Mouse (Mus musculus) Patski (cell line): ENCODE results near the gene Sfxn1. TPM values are rescaled to one million over a fixed set of nuclear protein-coding genes. Genes with fewer than 3 reads are reported as not detected.
A peak's percentile ranks its signal among the peaks of the same experiment; 100 is the strongest.

Experiments used
- ATAC-seq: fragments of 100-300 bp; one replicate; pipeline ENCODE4 v1.8.0; 2021
- CTCF ChIA-PET: fragments of 350-600 bp; sonication (Branson Sonifier 250); formaldehyde crosslinking; loops from one replicate; lab custom pipeline; 2022; ENCODE audit warnings: inconsistent platforms; lab: Charles Lee
- POLR2A ChIA-PET: fragments of 350-600 bp; sonication (Branson Sonifier 250); formaldehyde crosslinking; loops from one replicate; lab custom pipeline; 2022; ENCODE audit warnings: antibody characterized with exemption, inconsistent platforms; lab: Charles Lee
- DNase-seq: peaks from one replicate; pipeline ENCODE4 v3.0.0-alpha.2; 2011; ENCODE audit warnings: low read depth, low spot score
- H3K27me3 ChIP-seq: fragments of 371-371 bp; one replicate; pipeline ENCODE4 v1.5.1; 2021
- CTCF ChIP-seq: fragments of 100-300 bp; IDR thresholded peaks from one replicate; pipeline ENCODE4 v1.5.1; 2021
- in situ Hi-C: fragments of 300-500 bp; cut with MboI; formaldehyde crosslinking; loops from 3 replicates; pipeline ENCODE4 v1.11.1; 2018; ENCODE audit warnings: low pct_unique_long_range_greater_than_20kb, mixed read lengths
- polyA plus RNA-seq: library from polyadenylated mRNA; unstranded; gene quantifications from one replicate; pipeline ENCODE4 v1.2.3, GENCODE M21; 2021

The Sfxn1 gene
- polyA plus RNA-seq, 1 experiment from 2014 or later, result 157 TPM

- ChIA-PET POLR2A (no interaction called here), CTCF (interaction anchor here (1.6 to 1.7 kb wide), 2 partner anchors 123 to 332 kb away, joined by 6 to 8 read pairs; no protein-coding TSS in a partner anchor)
- ATAC-seq (no peak), DNase-seq (no peak)
- peaks cover 26% of the 10 kb centered on the region for H3K27me3 ChIP-seq
- no peak for TF ChIP-seq CTCF
- in situ Hi-C loops, result loop anchor here (5.0 to 10.0 kb wide), 3 partner anchors 117 to 332 kb away; no protein-coding TSS in a partner anchor
These were observed 43.3 kb downstream of the Sfxn1 start for GRCm38 (mm10) chr13:54114931-54115330.

DNA sequence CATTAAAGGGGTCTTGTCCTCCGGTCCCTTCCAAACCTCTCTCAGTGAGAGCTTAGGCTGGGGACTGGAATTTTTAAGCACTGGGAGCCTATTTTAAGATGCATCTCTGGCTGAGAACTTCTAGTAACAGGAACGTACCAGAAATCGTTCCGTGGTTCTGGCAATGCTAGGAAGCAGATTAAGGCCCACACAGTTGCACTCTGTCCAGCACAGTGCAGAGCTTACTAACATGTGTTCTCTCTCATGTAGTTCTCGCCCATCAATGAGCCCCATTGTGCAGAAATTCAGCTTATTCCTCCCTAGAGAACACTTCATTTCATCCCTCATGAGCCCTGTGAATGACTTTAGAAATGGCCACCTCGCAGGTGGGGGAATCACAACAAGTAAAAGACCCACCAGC, 44.1 kb downstream of the Sfxn1 start:
- no peak for TF ChIP-seq CTCF
- H3K27me3 ChIP-seq, result peaks cover 35% of the 10 kb centered on the region
- ChIA-PET POLR2A (no interaction called here), CTCF (no interaction called here)
- in situ Hi-C loops, result loop anchor here (10.0 kb wide), 1 partner anchor 269 kb away; no protein-coding TSS in a partner anchor
- ATAC-seq, result no peak
- no peak for DNase-seq

DNA sequence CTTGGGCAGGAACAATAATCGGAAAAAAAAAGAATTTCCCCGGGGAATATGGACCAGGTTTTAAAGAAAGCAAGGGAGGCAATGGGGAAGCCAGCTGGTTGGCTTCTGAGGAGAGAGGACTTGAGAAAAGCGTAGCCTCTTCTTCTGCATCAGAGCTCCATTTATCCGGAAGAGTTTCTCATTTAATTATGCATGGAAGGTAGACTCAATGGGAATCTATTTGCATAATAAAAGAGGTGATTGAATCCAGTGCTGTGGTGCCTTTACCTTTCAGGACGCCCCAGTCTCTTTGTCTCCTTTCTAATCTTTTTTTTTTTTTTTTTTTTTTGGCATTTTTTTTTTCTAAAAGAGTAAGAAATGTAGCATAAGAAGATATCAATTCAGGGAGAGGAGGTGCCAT, 46.7 kb downstream of the Sfxn1 start:
- CTCF ChIA-PET, result no interaction called here
- in situ Hi-C loops, result loop anchor here (10.0 kb wide), 1 partner anchor 266 kb away; no protein-coding TSS in a partner anchor
- peaks cover 52% of the 10 kb centered on the region for H3K27me3 ChIP-seq
- no peak for TF ChIP-seq CTCF
- DNase-seq (no peak), ATAC-seq (no peak)
- POLR2A ChIA-PET, result interaction anchor here (0.6 kb wide), 1 partner anchor 52 kb away, joined by 3 read pairs; no protein-coding TSS in a partner anchor

DNA sequence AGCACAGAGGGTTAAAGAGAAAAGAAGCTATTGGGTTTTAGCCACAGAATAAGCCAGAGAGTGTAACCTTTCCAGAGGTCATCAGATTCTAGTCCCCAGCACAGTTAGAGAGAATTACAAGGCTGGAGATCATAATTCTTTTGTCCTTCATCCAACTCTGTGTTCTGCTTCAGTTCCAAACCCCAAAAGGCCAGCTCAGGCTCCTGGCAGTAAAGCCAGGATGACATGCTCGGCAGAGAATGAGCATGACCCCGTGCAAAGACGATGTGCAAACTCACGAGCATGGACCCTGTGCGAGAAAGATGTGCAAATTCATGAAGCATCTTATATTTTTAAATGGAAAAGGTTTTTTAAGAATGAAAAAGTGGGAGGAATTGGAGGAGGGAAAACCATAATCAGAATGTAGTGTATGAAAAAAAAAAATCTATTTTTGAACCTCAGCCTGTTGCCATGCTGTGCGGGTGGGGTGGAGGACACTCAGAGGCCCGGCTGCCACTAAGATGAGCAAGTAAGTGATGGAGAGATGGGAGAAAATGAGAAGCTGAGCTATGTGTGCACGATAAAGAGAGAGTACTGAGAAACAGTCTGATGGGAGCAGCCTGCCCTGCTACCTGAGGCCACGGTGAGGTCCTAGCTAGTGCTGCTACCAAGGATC, 66.2 kb downstream of the Sfxn1 start:
- in situ Hi-C loops, result no loop called here
- ChIA-PET POLR2A (no interaction called here), CTCF (interaction anchor here (0.9 kb wide), 1 partner anchor 9 kb away, joined by 3 read pairs; no protein-coding TSS in a partner anchor)
- peaks cover 17% of the 10 kb centered on the region for H3K27me3 ChIP-seq
- no peak for TF ChIP-seq CTCF
- DNase-seq, result no peak
- no peak for ATAC-seq

- ATAC-seq, result no peak
These were observed 72.1 kb downstream of the Sfxn1 start for GRCm38 (mm10) chr13:54143788-54144187.

GRCm38 (mm10) chr13:54144624-54145023, 73.0 kb downstream of the Sfxn1 start:
- no peak for TF ChIP-seq CTCF
- ATAC-seq (no peak), DNase-seq (no peak)
- peaks cover 21% of the 10 kb centered on the region for H3K27me3 ChIP-seq
- in situ Hi-C loops, result no loop called here
- POLR2A ChIA-PET, result no interaction called here
- CTCF ChIA-PET, result no interaction called here

More at GRCm38 (mm10) chr13:54143788-54144187, 72.1 kb downstream of the Sfxn1 start:
- in situ Hi-C loops, result no loop called here
- POLR2A ChIA-PET, result no interaction called here
- DNase-seq, result no peak
- TF ChIP-seq CTCF, result no peak
- CTCF ChIA-PET, result no interaction called here
- H3K27me3 ChIP-seq, result peaks cover 19% of the 10 kb centered on the region

- ChIA-PET CTCF (no interaction called here), POLR2A (no interaction called here)
- DNase-seq (no peak), ATAC-seq (no peak)
- peaks cover 20% of the 10 kb centered on the region for H3K27me3 ChIP-seq
- in situ Hi-C loops, result no loop called here
- peak; percentile 48 for TF ChIP-seq CTCF
These were observed 75.7 kb downstream of the Sfxn1 start for GRCm38 (mm10) chr13:54147328-54147727.

DNA sequence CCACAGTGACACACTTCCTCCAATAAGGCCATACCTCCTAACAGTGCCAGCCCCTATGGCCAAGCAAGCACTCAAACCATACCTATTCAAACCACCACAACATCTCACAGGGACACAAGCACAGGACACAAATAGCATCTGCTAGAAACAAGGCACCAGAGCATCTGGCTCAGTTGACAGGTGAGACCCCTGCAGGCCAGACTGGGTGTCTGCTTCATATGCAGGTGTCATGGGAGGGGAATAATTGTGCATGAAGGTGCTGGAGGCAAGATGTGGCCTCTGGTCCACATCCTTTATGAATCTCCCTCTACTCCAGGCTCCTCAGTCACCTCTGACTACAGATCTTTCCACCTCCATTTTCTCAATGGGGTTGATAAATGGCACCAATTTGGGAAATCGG, 80.8 kb downstream of the Sfxn1 start:
- ATAC-seq, result no peak

GRCm38 (mm10) chr13:54152911-54153310, 81.2 kb downstream of the Sfxn1 start:
- DNase-seq, result no peak
- in situ Hi-C loops, result no loop called here
- ChIA-PET POLR2A (no interaction called here), CTCF (interaction anchor here (1.1 kb wide), 1 partner anchor 75 kb away, joined by 3 read pairs; no protein-coding TSS in a partner anchor)
- no peak for TF ChIP-seq CTCF
- peaks cover 19% of the 10 kb centered on the region for H3K27me3 ChIP-seq
- no peak for ATAC-seq

More for the DNA sequence above, 80.8 kb downstream of the Sfxn1 start:
- H3K27me3 ChIP-seq, result peaks cover 15% of the 10 kb centered on the region
- ChIA-PET CTCF (no interaction called here), POLR2A (no interaction called here)
- DNase-seq, result no peak
- in situ Hi-C loops, result no loop called here
- peak; percentile 32 for TF ChIP-seq CTCF

GRCm38 (mm10) chr13:54153672-54154218, 82.1 kb downstream of the Sfxn1 start:
- in situ Hi-C loops, result no loop called here
- CTCF ChIA-PET, result interaction anchor here (0.9 to 1.2 kb wide), 3 partner anchors 14 to 160 kb away, joined by 3 read pairs; no protein-coding TSS in a partner anchor

DNA sequence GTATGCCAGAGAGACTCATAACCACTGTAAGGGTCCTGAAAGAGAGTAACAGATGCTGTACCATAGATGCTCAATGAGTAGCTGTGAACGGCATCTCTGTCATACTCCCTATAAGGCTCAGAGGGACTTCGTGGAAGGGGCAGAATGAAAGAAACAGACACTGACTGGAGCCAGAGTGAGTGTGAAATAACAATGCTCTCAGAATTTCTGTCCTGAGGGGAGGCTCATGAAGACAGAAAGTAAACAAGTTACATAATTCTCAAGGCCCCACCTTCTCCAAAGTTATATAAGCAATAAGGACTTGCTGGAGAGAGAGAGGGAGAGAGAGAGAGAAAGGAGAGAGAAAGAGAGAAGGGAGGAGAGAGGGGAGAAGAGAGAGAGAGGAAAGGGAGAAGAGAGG, 84.2 kb downstream of the Sfxn1 start:
- POLR2A ChIA-PET, result no interaction called here
- TF ChIP-seq CTCF, result no peak
- CTCF ChIA-PET, result no interaction called here
- in situ Hi-C loops, result no loop called here
- no peak for DNase-seq
- peaks cover 11% of the 10 kb centered on the region for H3K27me3 ChIP-seq
- no peak for ATAC-seq

More at GRCm38 (mm10) chr13:54153672-54154218, 82.1 kb downstream of the Sfxn1 start:
- POLR2A ChIA-PET, result no interaction called here
- ATAC-seq (no peak), DNase-seq (no peak)
- no peak for TF ChIP-seq CTCF
- peaks cover 16% of the 10 kb centered on the region for H3K27me3 ChIP-seq

Other genes starting within 250 kb of the Sfxn1 start
- gene Drd1, start 16.2 kb upstream of the Sfxn1 start, polyA plus RNA-seq, result 0.44 TPM
- gene Hrh2, start 120.3 kb downstream of the Sfxn1 start, polyA plus RNA-seq, result not detected